Mouse (Mus musculus) small intestine, adult 2 months (tissue): ENCODE results near the gene Rap1gap. TPM values are rescaled to one million over a fixed set of nuclear protein-coding genes. Genes with fewer than 3 reads are reported as not detected.

Source experiments
- H3K27ac ChIP-seq: fragments of 200-500 bp; 2 replicates; pipeline ENCODE4 v1.5.1; 2012; ENCODE audit warnings: low read depth, low read length, control low read depth, inconsistent platforms; ENCODE audit not compliant: insufficient read depth
- H3K27me3 ChIP-seq: fragments of 200-500 bp; 2 replicates; pipeline ENCODE4 v1.6.1; 2012; ENCODE audit warnings: mild to moderate bottlenecking, moderate library complexity, low read length, inconsistent platforms; ENCODE audit not compliant: control insufficient read depth, insufficient read depth
- H3K36me3 ChIP-seq: fragments of 200-500 bp; 2 replicates; pipeline ENCODE4 v1.6.1; 2012; ENCODE audit warnings: mild to moderate bottlenecking, low read length, control low read depth, inconsistent platforms; ENCODE audit not compliant: control insufficient read depth, insufficient read depth
- H3K4me1 ChIP-seq: fragments of 200-500 bp; 2 replicates; pipeline ENCODE4 v1.6.1; 2012; ENCODE audit warnings: low read length, inconsistent platforms, mixed read lengths; ENCODE audit not compliant: control insufficient read depth, insufficient read depth, insufficient read length
- H3K4me3 ChIP-seq: fragments of 200-500 bp; 2 replicates; pipeline ENCODE4 v1.5.1; 2012; ENCODE audit warnings: low read depth, mild to moderate bottlenecking, control low read depth, inconsistent platforms, low read length, moderate library complexity
- CTCF ChIP-seq: fragments of 200-500 bp; IDR thresholded peaks from 2 replicates; pipeline ENCODE4 v1.5.1; 2012; ENCODE audit warnings: low read depth, mild to moderate bottlenecking, control low read depth, inconsistent platforms, low read length, moderate library complexity, mixed read lengths; ENCODE audit not compliant: insufficient replicate concordance, insufficient read length; ENCODE audit errors: extremely low read depth
- POLR2A ChIP-seq: fragments of 200-500 bp; IDR thresholded peaks from 2 replicates; pipeline ENCODE4 v1.6.1; 2012; ENCODE audit warnings: low read depth, mild to moderate bottlenecking, control low read depth, inconsistent platforms, low read length, moderate library complexity
- WGBS: fragments of 180-500 bp; shearing (Covaris S2); methylation state at CpG from one replicate; pipeline ENCODE4 v1.1.7; 2018; 5-methylcytosine and 5-hydroxymethylcytosine counted together
- polyA plus RNA-seq: library from polyadenylated mRNA; depleted of rRNA; stranded (reverse); fragments of >200 nt; gene quantifications from 2 replicates; pipeline ENCODE4 v1.2.3, GENCODE M21; 2012

Rap1gap gene
- polyA plus RNA-seq, 1 experiment, result 48.4 TPM

DNA sequence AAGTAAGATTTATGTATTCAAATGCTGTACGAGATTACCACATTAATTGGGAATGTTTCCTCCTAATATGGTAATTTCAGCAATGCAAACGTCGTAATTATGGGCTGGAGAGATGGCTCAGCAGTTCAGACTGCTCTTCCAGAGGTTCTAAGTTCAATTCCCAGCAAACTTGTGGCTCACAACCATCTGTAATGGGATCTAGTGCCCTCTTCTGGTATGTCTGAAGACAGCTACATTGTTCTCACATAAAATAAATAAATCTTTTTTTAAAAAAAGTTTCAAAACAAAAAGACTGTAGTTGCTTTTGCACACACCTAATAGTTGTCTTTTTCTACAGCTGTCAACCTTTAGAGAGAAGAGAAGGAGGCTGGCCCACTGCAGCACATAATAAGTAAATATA lies 27.9 kb upstream of the Rap1gap start:
- 62% methylated on average over 3 of the region's 3 CpGs for whole genome bisulfite sequencing
- no peak for TF ChIP-seq POLR2A
- TF ChIP-seq CTCF, result no peak
- Histone ChIP-seq H3K4me1 (no peaks in the 10 kb centered on the region), H3K27me3 (no peaks in the 10 kb centered on the region), H3K36me3 (peaks cover 71% of the 10 kb centered on the region), H3K27ac (no peak overlapping the region), H3K4me3 (no peak overlapping the region)

DNA sequence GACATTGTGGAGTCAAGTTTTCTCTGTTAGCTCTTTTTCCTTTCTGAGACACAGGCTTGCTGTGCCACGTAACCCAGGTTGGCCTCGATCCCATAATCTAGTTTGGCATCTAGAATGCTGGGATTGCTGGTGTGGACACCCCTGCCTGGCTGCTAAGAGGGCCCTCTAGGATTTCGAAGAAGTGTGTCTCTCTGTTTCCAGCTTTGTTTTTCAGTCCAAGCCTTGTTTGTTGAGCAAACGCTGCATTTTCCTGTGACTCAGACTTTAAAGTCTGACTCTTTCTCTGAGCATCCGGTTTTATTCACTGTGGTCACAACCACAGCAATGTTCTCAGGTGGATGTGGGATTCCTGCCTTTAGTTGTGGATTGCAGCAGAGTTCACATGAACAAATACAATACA lies 23.0 kb upstream of the Rap1gap start:
- TF ChIP-seq POLR2A (no peak), CTCF (no peak)

DNA sequence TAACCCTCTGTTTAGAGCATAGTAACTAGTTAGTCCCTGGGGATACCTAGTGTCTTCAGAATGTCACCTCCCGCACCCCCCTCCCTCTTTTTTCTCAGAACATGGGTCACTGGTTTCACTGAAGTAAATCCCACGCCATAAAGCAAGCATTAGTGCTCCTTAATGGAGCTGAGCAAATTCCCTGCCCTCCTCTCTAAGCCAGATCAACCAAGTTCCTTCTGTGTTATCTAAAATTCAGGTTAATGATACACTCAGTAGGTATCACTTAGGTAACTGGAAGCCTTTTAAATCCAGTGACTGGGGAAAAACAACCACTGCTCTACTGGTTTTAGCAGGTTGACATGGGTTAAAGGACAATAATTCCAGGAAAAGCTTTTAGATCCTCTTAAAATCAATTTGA lies 22.4 kb upstream of the Rap1gap start:
- no peaks in the 10 kb centered on the region for H3K27me3 ChIP-seq
- TF ChIP-seq POLR2A (no peak), CTCF (no peak)
- H3K27ac ChIP-seq, result peak overlapping the region; percentile 40; the same call in 1 of the 2 replicates
- no peak overlapping the region for H3K4me3 ChIP-seq
- H3K36me3 ChIP-seq, result peaks cover 59% of the 10 kb centered on the region
- H3K4me1 ChIP-seq, result peaks cover 8% of the 10 kb centered on the region
- 16% methylated on average over 2 of the region's 2 CpGs for WGBS

More for the DNA sequence above, 23.0 kb upstream of the Rap1gap start:
- peaks cover 8% of the 10 kb centered on the region for H3K4me1 ChIP-seq
- peak overlapping the region; percentile 40; the same call in 1 of the 2 replicates for H3K27ac ChIP-seq
- H3K4me3 ChIP-seq, result no peak overlapping the region
- peaks cover 56% of the 10 kb centered on the region for H3K36me3 ChIP-seq
- no peaks in the 10 kb centered on the region for H3K27me3 ChIP-seq
- WGBS, result 29% methylated on average over 5 of the region's 5 CpGs

DNA sequence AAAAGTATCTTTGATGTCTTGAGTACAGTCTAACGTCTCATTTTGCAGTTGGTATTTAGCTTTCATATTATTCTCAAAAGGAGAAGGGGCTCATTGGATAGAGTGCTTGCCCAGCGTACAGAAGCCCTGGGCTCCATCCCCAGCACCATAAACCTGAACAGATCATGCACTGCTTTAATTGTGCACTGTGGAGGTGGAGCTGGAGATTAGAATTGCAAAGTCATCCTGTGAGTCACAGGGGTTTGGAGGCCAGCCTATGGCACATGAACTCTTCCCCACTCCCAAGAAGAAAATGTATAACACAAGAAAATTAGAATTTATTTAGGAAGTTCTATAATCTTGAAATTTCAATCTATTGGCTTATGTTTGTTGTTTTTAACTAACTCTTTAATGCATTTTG lies 21.1 kb upstream of the Rap1gap start:
- Histone ChIP-seq H3K4me1 (peaks cover 8% of the 10 kb centered on the region), H3K4me3 (no peak overlapping the region), H3K36me3 (peaks cover 58% of the 10 kb centered on the region), H3K27me3 (no peaks in the 10 kb centered on the region), H3K27ac (no peak overlapping the region)
- no peak for TF ChIP-seq POLR2A
- no peak for TF ChIP-seq CTCF
- WGBS, result 68% methylated on average over 2 of the region's 2 CpGs

DNA sequence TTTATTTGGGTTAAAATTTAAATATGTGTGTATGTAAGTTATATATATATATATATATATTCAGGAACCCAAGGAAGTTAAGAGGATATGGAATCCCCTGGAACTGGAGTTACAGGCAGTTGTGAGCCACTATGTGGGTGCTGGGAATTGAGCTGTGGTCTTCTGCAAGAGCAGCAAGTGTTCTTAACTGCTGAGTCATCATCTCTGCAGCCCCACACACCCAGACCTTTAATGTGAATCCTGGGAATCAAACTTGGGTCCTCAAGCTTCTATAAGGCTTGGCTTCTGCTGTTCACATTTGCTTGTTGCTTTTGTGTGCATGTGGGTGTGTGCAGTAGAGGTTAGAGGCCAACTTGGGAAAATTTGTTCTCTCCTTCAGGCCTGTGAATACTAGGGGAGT lies 18.3 kb upstream of the Rap1gap start:
- no peak overlapping the region for H3K4me3 ChIP-seq
- peaks cover 62% of the 10 kb centered on the region for H3K36me3 ChIP-seq
- TF ChIP-seq CTCF (no peak), POLR2A (no peak)
- peaks cover 8% of the 10 kb centered on the region for H3K4me1 ChIP-seq
- H3K27me3 ChIP-seq, result no peaks in the 10 kb centered on the region
- H3K27ac ChIP-seq, result no peak overlapping the region

DNA sequence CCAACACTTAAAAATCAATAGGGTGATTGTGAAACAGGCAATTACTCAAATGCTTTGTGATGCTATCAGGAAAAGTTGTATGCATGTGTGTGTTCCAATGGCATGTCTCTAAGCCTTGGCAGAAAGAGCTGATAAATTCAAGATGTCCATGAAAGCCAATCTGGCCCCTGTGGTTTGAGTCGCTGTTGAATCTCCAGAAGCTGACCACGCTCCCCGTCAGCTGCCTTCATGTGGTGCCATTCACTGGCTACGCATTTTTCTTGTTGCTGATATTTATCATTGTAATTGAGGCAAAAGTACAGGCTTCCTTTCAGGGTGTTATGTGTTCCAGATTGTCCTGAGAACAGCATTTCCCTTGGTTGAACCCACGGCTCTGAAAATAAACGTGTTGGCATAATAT lies 16.9 kb upstream of the Rap1gap start:
- peaks cover 6% of the 10 kb centered on the region for H3K4me1 ChIP-seq
- H3K27ac ChIP-seq, result no peak overlapping the region
- no peaks in the 10 kb centered on the region for H3K27me3 ChIP-seq
- H3K4me3 ChIP-seq, result no peak overlapping the region
- H3K36me3 ChIP-seq, result peaks cover 72% of the 10 kb centered on the region
- TF ChIP-seq POLR2A (no peak), CTCF (no peak)
- 83% methylated on average over 6 of the region's 6 CpGs for WGBS

DNA sequence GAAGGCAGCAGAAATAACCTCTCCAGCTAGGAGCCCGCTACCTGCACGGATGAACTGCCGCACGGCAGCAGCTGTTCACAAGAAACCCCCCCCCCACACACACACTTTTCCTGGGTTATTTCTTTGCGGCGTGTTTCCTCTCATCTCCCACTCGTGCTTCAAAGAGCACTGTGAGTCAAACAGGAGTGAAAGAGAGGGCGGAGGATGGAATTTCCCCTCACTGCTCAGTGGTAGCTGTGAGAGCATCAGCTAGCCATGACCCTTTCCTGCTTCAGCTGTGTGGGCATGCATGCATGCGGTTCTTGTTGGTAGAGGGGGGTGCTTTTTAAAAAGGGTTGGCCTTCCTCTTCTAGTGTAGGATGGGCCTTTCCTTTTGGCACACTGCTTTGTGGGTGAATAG lies 16.3 kb upstream of the Rap1gap start:
- TF ChIP-seq POLR2A, result no peak
- Histone ChIP-seq H3K4me3 (no peak overlapping the region), H3K4me1 (peaks cover 2% of the 10 kb centered on the region; the same call in 1 of the 2 replicates), H3K27me3 (no peaks in the 10 kb centered on the region), H3K27ac (no peak overlapping the region), H3K36me3 (peaks cover 77% of the 10 kb centered on the region)
- WGBS, result 91% methylated on average over 9 of the region's 9 CpGs

DNA sequence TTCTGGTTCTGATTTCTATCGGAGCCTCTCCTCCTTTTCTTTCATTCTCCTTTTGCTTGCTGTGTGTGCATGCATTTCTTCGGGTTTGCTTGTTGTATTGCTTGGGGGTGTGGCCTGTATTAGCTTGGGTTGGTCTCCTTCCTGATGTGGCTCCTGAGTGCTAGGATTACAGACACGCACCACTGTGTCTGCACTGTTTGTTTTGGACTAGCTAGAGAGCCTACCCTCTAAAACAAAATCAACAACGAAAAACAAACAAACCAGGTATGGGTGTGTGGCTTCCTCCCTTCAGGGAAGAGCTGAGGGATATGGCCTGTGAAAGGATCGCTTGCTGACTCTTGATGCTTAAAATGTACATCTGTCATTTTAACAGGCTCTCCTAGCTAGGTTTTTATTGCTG lies 13.6 kb upstream of the Rap1gap start:
- Histone ChIP-seq H3K27ac (no peak overlapping the region), H3K27me3 (no peaks in the 10 kb centered on the region), H3K36me3 (peaks cover 79% of the 10 kb centered on the region), H3K4me3 (no peak overlapping the region), H3K4me1 (no peaks in the 10 kb centered on the region)
- TF ChIP-seq POLR2A, result no peak
- 47% methylated on average over 5 of the region's 5 CpGs for WGBS
